Mouse (Mus musculus): ENCODE measurements around the gene P2rx4.

P2rx4 gene

DNA sequence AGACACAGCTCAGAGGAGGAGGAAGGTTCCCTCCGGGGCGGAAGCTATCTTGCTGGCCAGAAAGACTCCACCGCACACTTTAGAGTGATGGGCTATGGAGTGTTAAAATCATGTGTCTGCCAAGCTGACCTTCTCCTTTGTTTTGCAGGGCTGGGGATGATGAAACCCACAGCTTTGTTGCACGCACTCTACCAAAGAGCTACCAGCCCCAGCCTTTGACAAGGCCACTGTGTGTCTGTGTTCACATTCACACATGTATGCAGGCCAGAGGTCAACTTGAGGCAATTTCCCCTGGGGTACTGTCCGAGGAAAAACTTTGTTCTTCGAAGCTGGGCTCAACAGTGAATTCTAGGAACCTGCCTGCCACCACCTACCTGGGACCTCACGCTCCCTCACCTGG, 28.5 kb downstream of the P2rx4 start:
- in situ Hi-C loops (cut with MboI; ENCODE audit: low pct_unique_long_range_greater_than_20kb in 1 of 2, low sequenced_read_pairs in 2 of 2, unreplicated experiment in 1 of 2) = no loop called here

DNA sequence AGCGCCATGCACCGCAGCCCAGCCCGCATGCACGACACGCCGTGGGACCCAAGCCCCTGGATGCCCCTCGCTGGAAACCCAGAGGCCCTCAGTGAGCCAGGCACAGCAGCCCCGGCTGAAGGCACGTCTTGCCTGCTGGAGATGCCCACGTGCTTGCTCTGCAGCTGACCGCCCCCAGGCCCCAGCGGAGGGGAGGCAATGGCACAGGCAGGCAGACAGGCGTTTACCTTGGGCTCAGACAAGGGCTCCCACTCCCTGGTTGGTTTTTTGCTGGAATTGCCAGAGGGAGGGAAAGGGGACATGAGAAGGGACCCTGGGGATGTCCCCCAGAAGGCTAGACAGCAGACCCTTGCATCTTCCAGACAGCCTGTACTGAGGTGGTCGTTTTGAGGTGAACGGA, 29.4 kb downstream of the P2rx4 start:
- in situ Hi-C loops (cut with MboI; ENCODE audit: low pct_unique_long_range_greater_than_20kb in 1 of 2, low sequenced_read_pairs in 2 of 2, unreplicated experiment in 1 of 2) = no loop called here

DNA sequence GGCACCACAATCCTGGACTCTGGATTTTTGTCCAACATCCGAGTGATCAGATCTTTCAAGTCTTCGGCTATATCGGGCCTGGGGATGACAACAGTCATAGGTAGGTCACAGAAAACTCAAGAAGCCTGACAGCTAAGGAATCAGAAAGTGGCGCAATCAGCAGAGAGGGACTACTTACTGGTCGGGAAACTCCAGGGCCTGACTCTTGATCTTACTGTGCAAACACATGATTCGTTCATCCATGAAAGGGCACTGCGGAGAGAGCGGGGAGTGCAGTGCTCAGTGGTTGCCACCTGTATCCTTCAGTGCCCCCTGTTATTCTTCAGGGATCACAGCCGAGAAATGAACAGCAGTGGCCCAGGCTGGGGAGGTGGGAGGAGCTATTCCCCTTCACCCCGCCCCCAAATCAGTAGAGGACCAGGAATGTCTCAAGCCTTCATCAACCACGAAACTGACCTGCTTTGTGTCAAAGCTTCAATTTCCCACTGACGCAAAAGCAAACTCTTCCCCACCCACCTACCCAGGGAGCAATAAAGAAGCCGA, 36.6 kb downstream of the P2rx4 start:
- in situ Hi-C loops (cut with MboI; ENCODE audit: low pct_unique_long_range_greater_than_20kb in 1 of 2, low sequenced_read_pairs in 2 of 2, unreplicated experiment in 1 of 2) = no loop called here

DNA sequence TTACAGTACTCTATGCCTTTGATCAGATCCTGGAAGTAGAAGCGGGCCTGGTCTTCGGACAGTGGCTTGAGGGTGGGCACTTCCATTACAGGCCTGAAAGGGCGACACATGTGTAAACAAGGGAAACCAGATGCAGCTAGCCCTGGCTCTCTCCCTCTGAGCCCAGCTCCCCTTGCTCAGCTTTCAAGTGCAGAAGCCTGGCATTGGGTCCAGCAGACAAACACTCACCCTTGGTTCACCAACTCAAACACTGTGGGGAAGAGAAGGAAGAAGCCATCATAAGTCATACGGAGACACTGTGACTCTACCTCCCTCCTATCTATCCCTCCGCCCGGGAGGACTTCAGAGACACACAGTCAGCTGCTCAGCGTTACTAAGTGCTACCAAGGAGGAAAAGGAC, 40.6 kb downstream of the P2rx4 start:
- in situ Hi-C loops (cut with MboI; ENCODE audit: low pct_unique_long_range_greater_than_20kb in 1 of 2, low sequenced_read_pairs in 2 of 2, unreplicated experiment in 1 of 2) = no loop called here

DNA sequence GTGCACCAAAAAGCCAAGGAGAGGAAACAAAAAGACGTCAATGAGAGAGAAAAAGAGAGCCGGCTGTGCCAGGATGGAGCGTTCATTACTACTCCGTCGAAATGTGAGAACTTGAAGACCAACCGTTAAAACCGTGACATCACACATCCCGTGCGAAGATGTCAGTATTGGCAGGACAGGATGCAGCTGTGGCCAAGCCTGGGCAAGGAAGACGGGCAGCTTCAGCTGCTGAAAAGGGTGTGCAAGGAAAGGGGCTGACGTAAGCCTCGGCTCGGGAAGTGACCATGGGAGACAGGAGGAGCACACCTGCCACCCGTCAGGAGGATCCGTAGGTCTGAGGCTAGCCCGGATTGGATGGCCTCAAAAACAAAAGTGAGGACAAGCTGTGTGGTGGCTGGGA, 47.1 kb downstream of the P2rx4 start:
- in situ Hi-C loops (cut with MboI; ENCODE audit: low pct_unique_long_range_greater_than_20kb in 1 of 2, low sequenced_read_pairs in 2 of 2, unreplicated experiment in 1 of 2) = no loop called here

DNA sequence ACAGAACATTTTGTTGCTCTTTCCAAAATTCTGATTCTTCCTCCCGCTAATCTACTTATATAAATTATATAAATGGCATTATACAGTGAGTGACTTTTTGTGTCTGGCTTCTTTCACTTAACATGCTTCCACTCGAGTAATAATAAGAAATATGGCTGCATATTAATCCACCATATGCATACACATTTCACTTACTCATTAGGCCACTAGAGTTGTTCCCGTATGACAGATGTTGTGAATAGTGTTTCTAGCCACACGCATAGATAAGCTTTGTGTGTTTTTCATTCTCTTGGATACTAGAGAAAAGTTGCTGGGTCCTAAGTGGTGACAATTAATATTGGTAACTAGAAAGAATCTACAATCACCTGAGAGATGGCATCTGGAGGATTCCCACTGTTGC, 48.3 kb downstream of the P2rx4 start:
- in situ Hi-C loops (cut with MboI; ENCODE audit: low pct_unique_long_range_greater_than_20kb in 1 of 2, low sequenced_read_pairs in 2 of 2, unreplicated experiment in 1 of 2) = no loop called here

DNA sequence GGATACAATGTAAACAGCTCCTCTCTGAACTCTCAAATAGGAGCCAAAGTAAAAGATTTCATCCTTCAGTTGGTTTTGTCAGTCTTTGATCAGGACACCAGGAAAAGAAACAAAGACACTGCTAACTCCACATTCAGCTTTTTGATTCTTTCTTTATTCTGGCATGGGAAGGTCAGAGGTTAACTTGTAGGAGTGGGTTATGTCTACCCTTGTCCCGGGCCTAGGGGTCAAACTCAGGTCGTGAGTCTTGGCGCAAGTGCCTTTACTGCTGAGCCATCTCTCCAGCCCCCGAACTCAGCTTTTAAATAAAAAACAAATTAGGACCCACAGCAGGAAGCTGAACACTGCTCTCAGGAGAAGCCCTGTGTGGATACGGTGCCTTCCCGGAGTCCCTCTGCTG, 48.8 kb downstream of the P2rx4 start:
- in situ Hi-C loops (cut with MboI; ENCODE audit: low pct_unique_long_range_greater_than_20kb in 1 of 2, low sequenced_read_pairs in 2 of 2, unreplicated experiment in 1 of 2) = no loop called here

DNA sequence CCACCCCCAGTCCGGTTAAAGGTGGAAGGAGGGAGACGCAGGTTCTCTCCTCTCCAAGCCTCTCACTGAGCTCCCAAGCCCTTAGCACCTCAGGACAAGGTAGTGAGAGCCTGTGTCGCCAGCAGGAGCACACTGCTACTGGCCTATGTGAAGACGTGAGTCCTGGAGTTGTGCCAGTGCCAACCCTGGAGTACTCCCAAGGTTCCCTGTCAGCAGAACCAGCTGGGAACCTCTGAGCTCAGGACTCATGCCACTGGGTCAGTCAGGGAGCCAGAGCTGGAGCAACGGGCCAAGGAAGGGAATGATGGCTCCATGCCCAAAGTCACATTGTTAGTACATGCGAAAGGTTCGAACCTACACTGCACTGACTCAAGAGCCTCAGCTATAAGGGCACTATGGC, 49.3 kb downstream of the P2rx4 start:
- in situ Hi-C loops (cut with MboI; ENCODE audit: low pct_unique_long_range_greater_than_20kb in 1 of 2, low sequenced_read_pairs in 2 of 2, unreplicated experiment in 1 of 2) = no loop called here

DNA sequence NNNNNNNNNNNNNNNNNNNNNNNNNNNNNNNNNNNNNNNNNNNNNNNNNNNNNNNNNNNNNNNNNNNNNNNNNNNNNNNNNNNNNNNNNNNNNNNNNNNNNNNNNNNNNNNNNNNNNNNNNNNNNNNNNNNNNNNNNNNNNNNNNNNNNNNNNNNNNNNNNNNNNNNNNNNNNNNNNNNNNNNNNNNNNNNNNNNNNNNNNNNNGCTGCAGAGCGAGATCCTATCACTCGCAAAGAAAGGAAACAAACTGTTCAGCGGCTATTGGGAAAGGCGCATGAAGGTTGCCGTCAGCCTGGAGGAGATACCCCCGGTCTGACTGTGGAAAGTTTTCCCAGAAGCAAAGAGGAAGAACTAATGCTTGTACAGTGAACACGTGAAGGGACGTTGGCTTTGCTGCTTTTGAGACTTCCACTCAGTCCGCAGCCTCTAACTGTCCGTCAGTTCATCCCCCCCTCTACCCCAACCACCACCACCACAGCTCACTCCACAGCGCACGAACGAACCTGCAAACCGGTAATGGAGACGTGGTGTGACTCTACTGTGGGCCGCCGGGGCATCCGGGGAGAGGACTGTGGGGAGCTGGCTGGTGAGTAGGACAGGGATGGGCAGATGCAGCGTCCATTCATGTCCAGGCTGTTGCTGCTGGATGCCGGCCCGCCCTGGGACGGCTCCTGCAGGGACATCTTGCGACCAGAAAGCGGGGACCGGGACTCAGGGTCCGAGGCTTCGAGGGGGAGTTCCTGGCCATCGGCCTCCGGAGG, 56.1 kb downstream of the P2rx4 start:
- in situ Hi-C loops (cut with MboI; ENCODE audit: low pct_unique_long_range_greater_than_20kb in 1 of 2, low sequenced_read_pairs in 2 of 2, unreplicated experiment in 1 of 2) = no loop called here

DNA sequence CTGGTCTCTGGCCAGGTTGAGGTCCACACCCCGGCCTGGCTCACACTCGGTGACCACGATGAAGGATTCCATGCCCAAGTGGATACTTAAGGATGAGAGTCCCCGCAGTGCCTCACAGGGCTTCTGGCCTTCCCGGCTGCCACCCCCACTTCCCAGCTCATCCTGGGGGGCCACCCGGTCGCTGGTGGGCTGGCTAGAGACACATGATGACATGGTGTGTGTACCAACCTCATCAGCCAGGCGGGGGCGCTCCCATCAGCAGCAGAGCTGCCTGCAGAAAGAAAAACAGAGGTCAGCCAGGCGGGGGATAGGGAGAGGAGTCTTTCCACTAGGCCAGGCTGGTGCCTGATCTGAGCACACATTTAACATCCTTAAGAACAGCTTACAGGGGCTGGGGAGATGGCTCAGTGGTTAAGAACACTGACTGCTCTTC, 56.7 kb downstream of the P2rx4 start:
- in situ Hi-C loops (cut with MboI; ENCODE audit: low pct_unique_long_range_greater_than_20kb in 1 of 2, low sequenced_read_pairs in 2 of 2, unreplicated experiment in 1 of 2) = no loop called here

DNA sequence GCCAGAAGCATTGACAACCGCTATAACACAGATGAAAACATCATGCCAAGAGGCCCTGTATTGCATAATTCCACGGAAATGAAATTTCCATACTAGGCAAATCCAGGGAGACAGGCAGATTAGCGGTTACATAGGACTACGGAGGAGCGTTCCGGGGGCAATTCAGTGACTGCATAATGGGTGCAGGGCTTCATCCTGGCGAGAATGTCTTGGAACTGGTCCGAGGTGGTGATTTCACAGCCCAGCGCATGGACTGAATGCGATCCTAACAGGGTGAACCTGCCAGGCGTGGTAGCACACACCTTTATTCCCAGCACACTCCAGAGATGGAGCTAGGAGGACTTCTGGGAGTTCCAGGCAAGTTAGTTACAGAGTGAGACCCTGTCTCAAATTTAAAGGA, 59.9 kb downstream of the P2rx4 start:
- in situ Hi-C loops (cut with MboI; ENCODE audit: low pct_unique_long_range_greater_than_20kb in 1 of 2, low sequenced_read_pairs in 2 of 2, unreplicated experiment in 1 of 2) = no loop called here

DNA sequence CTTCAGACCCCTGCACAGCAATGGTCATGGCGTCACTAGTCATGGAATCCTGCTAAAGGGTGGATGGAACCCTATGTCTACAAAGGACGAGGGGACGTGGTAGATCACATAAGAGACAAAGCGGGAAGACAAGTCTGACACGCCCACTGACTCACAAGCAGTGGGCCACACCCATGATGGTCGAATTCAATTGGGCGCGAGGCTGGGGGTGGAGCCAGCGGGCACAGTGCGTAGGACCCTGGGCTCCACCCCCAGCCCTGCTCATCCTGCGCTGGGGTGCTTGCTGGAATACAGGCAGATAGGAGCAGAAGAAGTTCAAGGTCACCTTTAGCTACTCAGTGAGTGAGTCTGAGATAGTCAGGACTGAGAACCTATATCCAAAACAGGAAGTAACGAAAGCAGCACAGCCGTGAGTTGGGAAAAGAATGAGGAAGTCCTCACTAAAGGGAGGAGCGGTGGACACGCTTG, 61.8 kb downstream of the P2rx4 start:
- in situ Hi-C loops (cut with MboI; ENCODE audit: low pct_unique_long_range_greater_than_20kb in 1 of 2, low sequenced_read_pairs in 2 of 2, unreplicated experiment in 1 of 2) = no loop called here

DNA sequence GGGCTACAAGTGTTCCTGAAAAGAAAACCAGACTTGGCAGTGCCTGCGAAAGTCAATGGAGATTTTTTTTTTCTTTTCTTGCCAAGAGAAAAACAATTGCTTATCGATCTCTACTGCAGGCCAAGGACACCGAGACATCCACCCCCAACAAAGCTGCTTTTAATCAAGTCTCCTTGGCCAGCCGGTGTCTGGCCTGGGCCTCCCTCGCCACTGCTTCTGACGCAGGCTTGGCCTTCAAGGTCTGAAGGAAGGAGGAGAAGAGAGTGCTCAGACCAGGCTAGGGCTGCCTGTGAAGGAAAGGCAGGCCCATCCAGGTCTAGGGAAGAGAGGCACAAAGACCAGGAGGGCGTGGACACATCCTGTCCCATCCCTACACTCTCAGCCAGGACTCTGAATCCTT, 63.0 kb downstream of the P2rx4 start:
- in situ Hi-C loops (cut with MboI; ENCODE audit: low pct_unique_long_range_greater_than_20kb in 1 of 2, low sequenced_read_pairs in 2 of 2, unreplicated experiment in 1 of 2) = no loop called here

DNA sequence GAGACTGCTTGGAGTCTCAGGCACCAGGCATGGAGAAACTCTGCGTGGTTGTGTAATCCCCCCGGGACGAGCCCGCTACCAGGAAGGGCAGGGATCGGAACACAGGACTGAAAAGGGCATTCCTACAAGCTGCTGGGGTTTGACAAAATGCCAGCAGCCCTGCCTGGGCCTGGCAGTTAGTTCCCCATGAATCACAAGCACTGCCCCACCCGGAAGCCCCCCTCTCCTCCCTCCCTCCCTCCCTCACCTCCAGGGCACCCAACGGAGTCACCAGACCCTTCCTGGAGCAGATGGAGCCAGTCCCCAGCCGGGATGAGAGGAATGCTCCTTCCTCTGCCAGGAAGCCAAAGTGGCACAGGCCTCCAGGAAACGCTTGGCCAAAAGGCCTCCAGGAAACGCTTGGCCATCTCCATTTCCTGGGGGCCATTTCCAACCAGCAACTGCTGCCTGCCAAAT, 63.5 kb downstream of the P2rx4 start:
- in situ Hi-C loops (cut with MboI; ENCODE audit: low pct_unique_long_range_greater_than_20kb in 1 of 2, low sequenced_read_pairs in 2 of 2, unreplicated experiment in 1 of 2) = no loop called here

DNA sequence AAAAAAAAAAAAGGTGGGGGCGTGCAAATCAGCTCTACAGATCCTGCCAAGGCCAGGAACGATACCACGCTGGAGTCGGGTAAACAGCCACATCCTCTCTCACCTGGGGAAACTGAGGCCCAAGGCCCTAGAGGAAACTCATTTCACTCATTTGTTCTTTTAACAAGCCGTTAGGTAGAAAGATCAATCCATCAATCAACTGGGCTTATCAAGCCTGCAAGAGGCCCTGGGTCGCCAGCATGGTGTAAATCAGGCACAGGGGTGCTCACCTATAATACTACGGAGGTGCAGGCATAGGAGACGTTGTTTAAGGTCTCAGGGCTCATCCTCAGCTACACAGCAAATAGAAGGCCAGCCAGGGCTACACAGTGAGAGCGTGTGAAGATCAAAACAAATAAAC, 64.1 kb downstream of the P2rx4 start:
- in situ Hi-C loops (cut with MboI; ENCODE audit: low pct_unique_long_range_greater_than_20kb in 1 of 2, low sequenced_read_pairs in 2 of 2, unreplicated experiment in 1 of 2) = no loop called here

DNA sequence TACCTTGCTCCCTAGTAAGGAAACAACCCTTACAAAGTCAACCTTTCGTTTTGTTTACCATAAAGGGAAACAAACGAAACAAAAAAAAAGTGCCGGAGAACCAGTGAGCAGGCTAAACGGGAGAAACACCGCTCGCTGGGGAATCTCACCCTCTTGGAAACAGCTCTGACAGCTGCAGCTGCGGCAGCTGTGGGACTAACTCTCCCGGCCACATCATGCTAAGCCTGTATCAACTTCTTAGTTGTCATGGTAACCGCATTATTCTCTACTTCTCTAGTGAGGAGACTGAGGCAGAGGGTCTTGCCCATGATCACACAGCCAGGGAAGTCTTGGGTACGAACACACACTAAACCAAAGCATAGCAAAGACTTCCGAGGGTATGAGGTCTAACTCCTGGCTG, 66.4 kb downstream of the P2rx4 start:
- in situ Hi-C loops (cut with MboI; ENCODE audit: low pct_unique_long_range_greater_than_20kb in 1 of 2, low sequenced_read_pairs in 2 of 2, unreplicated experiment in 1 of 2) = no loop called here

DNA sequence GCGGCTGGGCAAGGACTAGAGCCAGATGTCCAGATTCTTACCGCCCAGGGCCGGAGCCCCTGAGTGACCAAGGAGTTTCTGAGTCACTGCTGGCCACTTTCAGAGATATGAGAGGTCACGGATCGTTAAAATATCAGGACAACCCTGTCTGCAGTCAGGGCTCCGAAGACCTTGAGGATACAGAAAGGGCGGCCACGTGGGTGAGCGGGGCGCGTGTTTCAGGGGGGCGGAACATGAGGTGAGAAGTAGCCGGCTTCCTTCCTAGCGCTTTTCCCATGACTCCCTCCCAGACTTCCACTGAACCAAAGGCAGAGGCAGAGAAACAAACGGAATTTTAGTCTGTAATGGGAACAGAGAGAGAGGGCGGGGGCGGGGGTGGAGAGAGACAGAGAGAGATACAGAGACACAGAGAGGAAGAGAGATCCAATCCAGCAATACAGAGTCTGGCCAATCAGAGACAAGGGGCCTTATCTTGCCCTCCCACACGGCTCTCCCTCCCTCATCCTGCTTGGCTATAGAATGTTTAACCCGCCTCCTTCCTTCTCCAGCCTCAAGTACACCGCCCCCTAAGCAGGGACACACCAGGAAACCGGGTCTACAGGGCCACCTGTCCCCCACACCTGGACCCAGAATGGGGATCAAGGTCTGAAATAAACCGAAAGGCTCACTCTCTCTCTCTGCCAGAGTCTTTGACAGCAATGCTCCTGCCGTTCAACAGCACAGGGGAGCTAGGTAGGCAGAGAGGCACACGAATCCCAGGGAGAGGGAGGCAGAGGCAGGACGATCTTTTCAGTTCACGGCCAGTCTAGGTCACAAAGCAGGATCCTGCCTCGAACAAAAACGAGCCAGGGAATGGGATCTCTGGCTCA, 67.6 kb downstream of the P2rx4 start:
- in situ Hi-C loops (cut with MboI; ENCODE audit: low pct_unique_long_range_greater_than_20kb in 1 of 2, low sequenced_read_pairs in 2 of 2, unreplicated experiment in 1 of 2) = no loop called here

DNA sequence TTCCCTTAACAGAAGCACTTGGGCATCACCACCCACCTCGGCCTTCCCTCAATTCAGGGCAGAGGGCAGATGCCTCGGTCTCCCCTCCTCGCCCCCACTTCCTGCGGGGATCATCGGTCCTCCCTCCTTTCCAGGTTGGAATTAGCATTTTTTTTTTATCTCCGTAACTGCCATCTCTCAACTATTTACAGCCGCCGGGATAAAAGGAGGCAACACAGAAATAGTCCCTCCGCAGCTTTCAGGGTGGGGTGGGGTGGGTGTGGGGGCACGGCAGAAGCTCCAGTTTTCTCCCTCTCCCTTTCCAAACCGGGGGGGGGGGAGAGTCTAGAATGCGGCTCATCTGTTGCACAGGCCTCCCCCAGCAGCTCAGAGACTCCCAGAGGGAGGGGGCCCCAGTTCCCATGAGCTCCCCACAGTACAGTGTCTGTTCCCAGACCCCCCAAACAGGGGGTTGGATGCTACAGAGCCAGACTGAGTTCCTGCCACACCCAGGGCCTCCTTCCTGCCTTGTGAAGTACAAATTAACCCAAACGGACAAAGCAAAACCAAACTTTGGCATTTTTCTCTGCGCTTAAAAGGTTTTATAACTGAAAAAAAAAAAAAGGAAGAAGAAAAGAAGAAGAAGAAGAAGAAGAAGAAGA, 68.4 kb downstream of the P2rx4 start:
- in situ Hi-C loops (cut with MboI; ENCODE audit: low pct_unique_long_range_greater_than_20kb in 1 of 2, low sequenced_read_pairs in 2 of 2, unreplicated experiment in 1 of 2) = no loop called here

DNA sequence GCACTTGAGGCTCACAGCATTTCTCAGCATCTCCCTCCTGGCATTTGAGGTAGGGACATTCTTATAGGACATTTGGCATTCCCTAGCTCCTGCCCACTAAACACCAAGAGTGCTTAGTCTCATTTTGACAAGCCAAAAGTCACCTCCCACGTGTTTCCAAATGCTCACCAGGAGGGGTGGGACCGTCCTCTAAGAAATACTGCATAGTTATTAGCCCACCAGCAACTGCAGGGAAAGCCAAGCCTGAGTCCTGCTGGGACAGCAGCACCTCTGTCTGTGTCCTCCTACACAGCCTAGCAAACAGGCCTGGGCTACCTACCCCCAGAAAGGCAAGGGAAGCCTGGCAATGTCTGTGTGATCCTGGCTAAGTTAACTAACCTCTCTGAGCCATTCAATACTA, 70.0 kb downstream of the P2rx4 start:
- in situ Hi-C loops (cut with MboI; ENCODE audit: low pct_unique_long_range_greater_than_20kb in 1 of 2, low sequenced_read_pairs in 2 of 2, unreplicated experiment in 1 of 2) = no loop called here
